Mouse (Mus musculus) liver, embryonic 11.5 days (tissue): Measurements from ENCODE around the gene Draxin. TPM values are rescaled to one million over a fixed set of nuclear protein-coding genes. Genes with fewer than 3 reads are reported as not detected.
"Not testable (repeated sequence)": the region's sequence is repeated elsewhere in the genome, so short reads cannot be mapped to it uniquely, and the experiment has no call there.

ENCODE experiments used
- ATAC-seq: fragments of 200-750 bp; cut with Nextera tagmentation; replicated peaks from 2 replicates; pipeline ENCODE4 v1.8.0; 2017; ENCODE audit warnings: moderate number of reproducible peaks, mild to moderate bottlenecking, moderate TSS enrichment, moderate library complexity; ENCODE audit not compliant: low FRiP score
- DNase-seq: peaks from one replicate; pipeline ENCODE4 v3.0.0-alpha.2; 2017; ENCODE audit warnings: low spot score
- H3K27ac ChIP-seq: fragments of 300-500 bp; sonication (generic); 2 replicates; pipeline ENCODE4 v1.5.1; 2014; ENCODE audit warnings: mild to moderate bottlenecking, low read depth, low read length, control low read depth
- H3K27me3 ChIP-seq: fragments of 300-500 bp; sonication (generic); replicated peaks from 2 replicates; pipeline ENCODE4 v1.6.1; 2014; ENCODE audit warnings: low read length, mixed read lengths; ENCODE audit not compliant: control insufficient read depth, insufficient read depth
- H3K36me3 ChIP-seq: fragments of 300-500 bp; sonication (generic); 2 replicates; pipeline ENCODE4 v1.6.1; 2014; ENCODE audit warnings: mild to moderate bottlenecking, low read length, moderate library complexity, mixed read lengths; ENCODE audit not compliant: control insufficient read depth, insufficient read depth
- H3K4me1 ChIP-seq: fragments of 300-500 bp; sonication (generic); replicated peaks from 2 replicates; pipeline ENCODE4 v1.6.1; 2014; ENCODE audit warnings: low read length, mixed read lengths; ENCODE audit not compliant: control insufficient read depth, insufficient read depth
- H3K4me2 ChIP-seq: fragments of 300-500 bp; sonication (generic); 2 replicates; pipeline ENCODE4 v1.6.1; 2014; ENCODE audit warnings: mild to moderate bottlenecking, control low read depth, moderate library complexity
- H3K4me3 ChIP-seq: fragments of 300-500 bp; sonication (generic); 2 replicates; pipeline ENCODE4 v1.5.1; 2014; ENCODE audit warnings: low read depth, low read length, control low read depth
- H3K9ac ChIP-seq: fragments of 300-500 bp; sonication (generic); 2 replicates; pipeline ENCODE4 v1.6.1; 2014; ENCODE audit warnings: low read depth, low read length, control low read depth
- H3K9me3 ChIP-seq: fragments of 300-500 bp; sonication (generic); 2 replicates; pipeline ENCODE4 v1.6.1; 2016; ENCODE audit warnings: low read length, inconsistent platforms, mixed read lengths; ENCODE audit not compliant: control insufficient read depth
- WGBS: fragments of 180-500 bp; shearing (Covaris S2); extraction: QIAGEN DNeasy Blood & Tissue Kit; methylation state at CpG from one replicate; pipeline ENCODE4 v1.1.7; 2014; 5-methylcytosine and 5-hydroxymethylcytosine counted together
- polyA plus RNA-seq: library from polyadenylated mRNA; unstranded; fragments of >200 nt; fragmentation: Nextera tagmentation; extraction: Ambion mirVana; gene quantifications from 2 replicates; pipeline ENCODE4 v1.2.1, GENCODE M21; 2014

The Draxin gene
- polyA plus RNA-seq, 1 experiment from 2014 or later: 0.12 TPM

- Histone ChIP-seq H3K9me3 (no peaks in the 10 kb centered on the region), H3K36me3 (no peaks in the 10 kb centered on the region), H3K27ac (no peak overlapping the region), H3K27me3 (peaks cover 55% of the 10 kb centered on the region), H3K4me1 (no peaks in the 10 kb centered on the region), H3K4me2 (no peak overlapping the region), H3K4me3 (no peak overlapping the region), H3K9ac (no peak overlapping the region)
- ATAC-seq: no peak
- 37% methylated on average over 2 of the region's 2 CpGs for WGBS
- DNase-seq: no peak
Measured at GRCm38 (mm10) chr4:148128672-148129071, 1.8 kb downstream of the Draxin start.

GRCm38 (mm10) chr4:148128241-148128640 is 2.3 kb downstream of the Draxin start:
- 72% methylated on average over 1 of the region's 1 CpGs for WGBS
- H3K27ac ChIP-seq: no peak overlapping the region
- H3K36me3 ChIP-seq: no peaks in the 10 kb centered on the region
- peaks cover 55% of the 10 kb centered on the region for H3K27me3 ChIP-seq
- no peak overlapping the region for H3K4me3 ChIP-seq
- H3K9me3 ChIP-seq: no peaks in the 10 kb centered on the region
- ATAC-seq: no peak
- H3K4me2 ChIP-seq: no peak overlapping the region
- H3K9ac ChIP-seq: no peak overlapping the region
- no peak for DNase-seq
- no peaks in the 10 kb centered on the region for H3K4me1 ChIP-seq

GRCm38 (mm10) chr4:148122694-148123066 is 7.8 kb downstream of the Draxin start:
- no peak for DNase-seq
- ATAC-seq: no peak
- H3K4me3 ChIP-seq: no peak overlapping the region
- no peak overlapping the region for H3K27ac ChIP-seq
- no peaks in the 10 kb centered on the region for H3K36me3 ChIP-seq
- H3K9ac ChIP-seq: no peak overlapping the region
- no peaks in the 10 kb centered on the region for H3K9me3 ChIP-seq
- no peak overlapping the region for H3K4me2 ChIP-seq
- H3K4me1 ChIP-seq: no peaks in the 10 kb centered on the region
- WGBS: 70% methylated on average over 3 of the region's 3 CpGs
- peaks cover 12% of the 10 kb centered on the region for H3K27me3 ChIP-seq

- no peaks in the 10 kb centered on the region for H3K9me3 ChIP-seq
- no peak for DNase-seq
- no peaks in the 10 kb centered on the region for H3K36me3 ChIP-seq
- H3K9ac ChIP-seq: no peak overlapping the region
- WGBS: 31% methylated on average over 6 of the region's 6 CpGs
- no peak overlapping the region for H3K4me3 ChIP-seq
- no peak overlapping the region for H3K27ac ChIP-seq
- H3K27me3 ChIP-seq: peaks cover 7% of the 10 kb centered on the region
- ATAC-seq: no peak
- no peak overlapping the region for H3K4me2 ChIP-seq
- H3K4me1 ChIP-seq: no peaks in the 10 kb centered on the region
Measured at GRCm38 (mm10) chr4:148121982-148122693, 8.4 kb downstream of the Draxin start.

GRCm38 (mm10) chr4:148121362-148121761 is 9.1 kb downstream of the Draxin start:
- DNase-seq: no peak
- no peak for ATAC-seq
- WGBS: 81% methylated on average over 4 of the region's 4 CpGs
- Histone ChIP-seq H3K36me3 (no peaks in the 10 kb centered on the region), H3K9me3 (no peaks in the 10 kb centered on the region; the same call in 1 of the 2 replicates), H3K27ac (no peak overlapping the region), H3K4me2 (no peak overlapping the region), H3K27me3 (peaks cover 5% of the 10 kb centered on the region), H3K4me3 (no peak overlapping the region), H3K4me1 (no peaks in the 10 kb centered on the region), H3K9ac (no peak overlapping the region)

GRCm38 (mm10) chr4:148120555-148120954 is 9.9 kb downstream of the Draxin start:
- DNase-seq: no peak
- peaks cover 5% of the 10 kb centered on the region for H3K27me3 ChIP-seq
- H3K4me3 ChIP-seq: no peak overlapping the region
- H3K4me2 ChIP-seq: no peak overlapping the region
- WGBS: 74% methylated on average over 9 of the region's 9 CpGs
- H3K4me1 ChIP-seq: no peaks in the 10 kb centered on the region
- no peak overlapping the region for H3K9ac ChIP-seq
- H3K27ac ChIP-seq: no peak overlapping the region
- no peaks in the 10 kb centered on the region; the same call in 1 of the 2 replicates for H3K9me3 ChIP-seq
- no peaks in the 10 kb centered on the region for H3K36me3 ChIP-seq
- ATAC-seq: no peak

GRCm38 (mm10) chr4:148119578-148119977 is 10.9 kb downstream of the Draxin start:
- H3K36me3 ChIP-seq, H3K27me3 ChIP-seq, H3K4me3 ChIP-seq, H3K9ac ChIP-seq, ATAC-seq, H3K27ac ChIP-seq, DNase-seq, H3K4me1 ChIP-seq, H3K9me3 ChIP-seq, H3K4me2 ChIP-seq: not testable (repeated sequence)
- 76% methylated on average over 9 of the region's 9 CpGs for WGBS

- Histone ChIP-seq H3K4me1 (no peaks in the 10 kb centered on the region), H3K9ac (no peak overlapping the region), H3K9me3 (no peaks in the 10 kb centered on the region; the same call in 1 of the 2 replicates), H3K36me3 (no peaks in the 10 kb centered on the region), H3K27me3 (peaks cover 9% of the 10 kb centered on the region), H3K4me3 (no peak overlapping the region), H3K27ac (no peak overlapping the region), H3K4me2 (no peak overlapping the region)
- 67% methylated on average over 4 of the region's 4 CpGs for WGBS
- ATAC-seq (no peak), DNase-seq (no peak)
Measured at GRCm38 (mm10) chr4:148117392-148117791, 13.1 kb downstream of the Draxin start.

GRCm38 (mm10) chr4:148116657-148117056 is 13.8 kb downstream of the Draxin start:
- Histone ChIP-seq H3K9ac (no peak overlapping the region), H3K9me3 (no peaks in the 10 kb centered on the region; the same call in 1 of the 2 replicates), H3K4me2 (no peak overlapping the region), H3K4me3 (no peak overlapping the region), H3K36me3 (no peaks in the 10 kb centered on the region), H3K27ac (no peak overlapping the region), H3K4me1 (no peaks in the 10 kb centered on the region), H3K27me3 (peaks cover 9% of the 10 kb centered on the region)
- ATAC-seq (no peak), DNase-seq (no peak)
- 65% methylated on average over 4 of the region's 4 CpGs for WGBS
